Mouse (Mus musculus): Measurements from ENCODE around the gene Ar.
A peak's percentile ranks its signal among the peaks of the same experiment; 100 is the strongest.

Gene Ar

GRCm38 (mm10) chrX:98148531-98149342, at the start of gene Ar:
Ar (plus strand) TSS chrX:98148769.
- DNase-seq (ENCODE audit: low spot score) = peak; percentile 62

DNA sequence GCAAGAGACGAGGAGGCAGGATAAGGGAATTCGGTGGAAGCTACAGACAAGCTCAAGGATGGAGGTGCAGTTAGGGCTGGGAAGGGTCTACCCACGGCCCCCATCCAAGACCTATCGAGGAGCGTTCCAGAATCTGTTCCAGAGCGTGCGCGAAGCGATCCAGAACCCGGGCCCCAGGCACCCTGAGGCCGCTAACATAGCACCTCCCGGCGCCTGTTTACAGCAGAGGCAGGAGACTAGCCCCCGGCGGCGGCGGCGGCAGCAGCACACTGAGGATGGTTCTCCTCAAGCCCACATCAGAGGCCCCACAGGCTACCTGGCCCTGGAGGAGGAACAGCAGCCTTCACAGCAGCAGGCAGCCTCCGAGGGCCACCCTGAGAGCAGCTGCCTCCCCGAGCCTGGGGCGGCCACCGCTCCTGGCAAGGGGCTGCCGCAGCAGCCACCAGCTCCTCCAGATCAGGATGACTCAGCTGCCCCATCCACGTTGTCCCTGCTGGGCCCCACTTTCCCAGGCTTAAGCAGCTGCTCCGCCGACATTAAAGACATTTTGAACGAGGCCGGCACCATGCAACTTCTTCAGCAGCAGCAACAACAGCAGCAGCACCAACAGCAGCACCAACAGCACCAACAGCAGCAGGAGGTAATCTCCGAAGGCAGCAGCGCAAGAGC, 1.3 kb downstream of the Ar start:
- DNase-seq (ENCODE audit: low spot score) = peak; percentile 3

GRCm38 (mm10) chrX:98150393-98151119, 2.0 kb downstream of the Ar start:
- DNase-seq (ENCODE audit: low spot score) = no peak

GRCm38 (mm10) chrX:98189759-98190158, 41.2 kb downstream of the Ar start:
- no peak for DNase-seq (ENCODE audit: low spot score)

DNA sequence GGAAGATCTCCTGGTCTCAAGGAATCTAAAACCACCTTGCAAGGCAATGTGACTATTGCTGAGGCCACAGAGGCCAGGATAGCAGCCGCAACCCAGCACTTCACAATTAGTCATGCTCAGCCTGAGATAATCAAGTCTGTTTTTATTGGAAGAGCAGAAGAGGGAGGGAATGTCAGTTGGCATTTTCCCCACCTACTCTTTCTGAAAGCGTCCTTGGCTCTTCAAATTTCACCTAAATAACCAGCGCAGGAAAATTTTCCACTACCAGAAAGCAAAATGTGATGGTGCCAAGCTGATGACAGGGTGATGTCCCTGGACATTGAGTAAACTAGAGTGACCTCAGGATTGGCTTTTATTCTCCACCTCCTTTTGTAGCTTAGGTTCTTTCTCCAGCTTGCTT, 57.2 kb downstream of the Ar start:
- no peak for DNase-seq (ENCODE audit: low spot score)

GRCm38 (mm10) chrX:98207166-98207565, 58.6 kb downstream of the Ar start:
- no peak for DNase-seq (ENCODE audit: low spot score)

GRCm38 (mm10) chrX:98216103-98216502, 67.5 kb downstream of the Ar start:
- DNase-seq (ENCODE audit: low spot score) = no peak

- no peak for DNase-seq (ENCODE audit: low spot score)
Observed at GRCm38 (mm10) chrX:98239011-98239410, 90.4 kb downstream of the Ar start.

DNA sequence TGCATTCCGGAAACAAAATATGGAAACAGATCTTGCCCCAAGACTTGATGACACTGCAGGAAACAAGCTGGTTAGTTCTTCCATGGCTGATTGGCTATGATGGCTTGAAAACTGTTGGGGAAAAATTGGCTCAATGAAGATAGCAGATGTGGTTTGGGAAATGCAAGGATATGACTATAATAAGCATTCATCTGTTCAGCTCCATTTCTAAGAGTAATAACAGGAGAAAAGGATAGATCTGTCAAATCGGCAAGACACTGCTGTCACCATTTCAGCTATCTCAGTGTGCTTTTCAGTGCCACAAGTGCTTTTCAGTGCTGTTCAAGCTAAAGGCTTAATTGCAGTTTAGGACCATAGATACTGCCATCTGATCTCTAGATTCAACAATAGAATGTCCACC, 96.5 kb downstream of the Ar start:
- no peak for DNase-seq (ENCODE audit: low spot score)

DNA sequence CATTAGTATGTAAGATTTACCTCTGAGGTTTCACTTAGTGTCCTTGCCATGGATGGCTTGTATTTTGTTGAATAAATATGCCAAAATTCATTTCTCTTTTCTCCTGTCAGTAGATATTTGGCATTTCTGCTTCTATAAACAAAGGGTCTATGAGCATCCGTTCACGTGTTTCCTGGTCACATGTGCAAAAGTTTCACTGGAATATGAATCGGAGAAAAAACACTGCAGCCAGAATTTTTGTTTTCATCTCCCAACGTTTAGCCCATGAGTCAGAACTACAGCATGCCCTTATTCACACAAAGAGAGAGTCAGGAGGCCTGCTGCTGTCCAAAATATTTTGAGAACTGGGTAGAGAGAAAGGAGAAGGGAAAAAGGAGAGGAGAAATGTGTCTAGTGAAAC, 99.8 kb downstream of the Ar start:
- no peak for DNase-seq (ENCODE audit: low spot score)

GRCm38 (mm10) chrX:98259620-98260019, 111.1 kb downstream of the Ar start:
- DNase-seq (ENCODE audit: low spot score) = no peak

DNA sequence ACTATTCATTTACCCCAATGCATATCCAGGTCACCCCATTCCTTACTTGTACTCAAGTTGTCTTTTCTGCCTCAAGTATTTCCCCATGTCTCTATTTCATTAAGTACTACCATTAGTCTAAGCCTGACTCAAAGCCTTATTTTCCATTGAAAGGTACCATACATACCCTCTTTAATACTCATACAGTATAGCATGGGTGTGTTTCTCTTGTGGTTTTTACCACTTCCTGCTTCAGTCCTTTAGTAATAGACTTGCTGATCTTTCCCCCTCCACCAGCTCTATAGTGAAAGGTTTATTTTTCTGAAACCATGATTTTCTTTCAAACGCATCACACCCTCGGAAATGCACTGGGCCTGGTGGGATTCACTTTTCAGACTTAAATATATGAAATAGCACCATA, 117.2 kb downstream of the Ar start:
- no peak for DNase-seq (ENCODE audit: low spot score)

DNA sequence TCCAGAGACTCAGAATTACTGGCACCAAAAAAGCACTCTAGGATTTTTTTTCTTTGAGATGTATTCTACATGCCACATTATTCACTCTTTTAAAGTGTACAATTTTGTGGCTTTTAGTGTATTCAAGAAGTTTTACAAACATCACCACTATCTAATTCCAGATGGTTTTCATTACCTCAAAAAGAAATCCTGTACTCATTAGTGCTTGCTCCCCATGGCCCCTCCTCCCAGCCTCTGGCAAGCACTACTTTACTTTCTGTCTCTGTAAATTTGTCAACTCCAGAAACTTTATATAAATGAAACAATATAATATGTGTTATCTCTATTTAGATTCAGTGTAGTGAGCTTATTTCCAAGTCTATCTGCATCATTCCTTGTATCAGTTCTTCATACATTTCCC, 122.8 kb downstream of the Ar start:
- no peak for DNase-seq (ENCODE audit: low spot score)

DNA sequence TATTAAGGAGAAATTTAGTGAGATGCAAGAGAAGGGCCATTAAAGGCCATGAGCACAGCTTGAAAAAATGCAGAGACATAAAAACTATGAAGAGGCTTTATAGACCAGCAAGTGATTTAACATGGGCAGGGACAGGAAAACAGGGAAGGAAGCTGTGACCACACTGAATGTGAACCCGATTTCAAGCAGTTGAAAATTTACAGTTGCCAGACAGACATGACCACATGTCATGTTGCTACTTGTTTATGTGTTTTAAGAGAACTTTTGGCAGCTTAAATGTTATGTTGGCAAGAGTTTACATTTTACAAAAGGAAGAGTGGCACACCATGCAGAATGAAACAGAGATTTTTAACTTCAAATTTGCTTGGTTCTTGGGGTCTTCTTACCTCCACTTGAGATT, 143.2 kb downstream of the Ar start:
- DNase-seq (ENCODE audit: low spot score) = no peak

GRCm38 (mm10) chrX:98300685-98301084, 152.1 kb downstream of the Ar start:
- DNase-seq (ENCODE audit: low spot score) = no peak

DNA sequence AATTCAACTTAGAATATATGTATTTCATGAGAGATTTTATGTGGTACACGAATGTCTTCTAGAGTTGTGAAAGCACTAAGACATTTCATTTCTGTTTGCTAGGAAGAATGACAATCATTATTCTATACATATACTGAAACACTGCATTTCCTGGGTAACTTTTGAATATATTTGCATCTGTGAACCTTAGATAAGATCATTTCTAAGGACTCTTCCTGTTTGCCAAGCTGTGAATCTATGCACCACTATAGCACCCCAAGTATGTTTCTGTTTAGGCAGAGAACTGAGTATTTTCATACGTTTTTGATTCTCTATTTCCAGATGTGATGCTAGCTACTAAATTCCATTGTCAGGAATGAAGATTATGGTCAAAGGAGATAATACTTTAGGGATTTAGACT, 153.4 kb downstream of the Ar start:
- no peak for DNase-seq (ENCODE audit: low spot score)

DNA sequence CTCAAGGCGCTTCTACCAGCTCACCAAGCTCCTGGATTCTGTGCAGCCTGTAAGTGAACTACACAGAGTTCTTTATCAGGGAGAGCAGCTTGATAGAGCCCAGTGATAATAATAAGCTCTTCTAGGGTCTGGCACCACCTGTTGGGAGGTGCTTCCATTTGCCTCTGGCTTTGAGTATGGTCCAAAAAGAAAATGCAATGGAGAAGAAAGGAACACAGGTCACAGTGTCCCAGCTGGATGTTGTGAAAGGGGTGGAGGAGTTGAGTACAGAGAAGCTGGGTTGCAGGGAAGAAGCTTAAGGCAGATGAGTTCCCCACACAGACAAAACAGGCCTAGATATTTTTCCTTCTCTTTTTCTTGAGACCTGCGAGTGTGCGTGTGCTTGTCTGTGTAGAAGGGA, 167.4 kb downstream of the Ar start:
- DNase-seq (ENCODE audit: low spot score) = no peak

DNA sequence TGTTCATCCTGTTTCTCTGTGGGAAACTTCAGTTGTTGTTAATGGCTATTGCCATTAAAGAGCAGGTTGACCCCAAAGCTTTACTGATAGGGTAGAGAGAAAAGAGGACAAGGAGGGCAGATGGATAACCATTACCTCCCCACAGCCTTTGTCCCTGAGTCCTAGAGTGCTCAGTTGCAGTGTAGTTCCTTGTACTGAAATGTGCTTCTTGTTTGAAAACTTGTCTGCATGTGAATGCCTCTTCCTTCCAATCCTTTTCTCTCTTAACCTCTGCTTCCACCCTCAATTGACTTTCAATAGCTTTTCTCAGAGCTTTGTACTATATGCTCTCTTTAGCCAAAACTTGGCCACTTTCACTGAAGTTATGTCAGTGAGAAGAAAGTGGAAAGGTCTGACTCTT, 168.9 kb downstream of the Ar start:
- no peak for DNase-seq (ENCODE audit: low spot score)

GRCm38 (mm10) chrX:98323105-98323504, 174.5 kb downstream of the Ar start:
- DNase-seq (ENCODE audit: low spot score) = no peak

- no peak for DNase-seq (ENCODE audit: low spot score)
Observed at GRCm38 (mm10) chrX:98347481-98347880, 198.9 kb downstream of the Ar start.

- peak; percentile 8 for DNase-seq (ENCODE audit: low spot score)
Observed at GRCm38 (mm10) chrX:98348036-98348435, 199.5 kb downstream of the Ar start.

Data from testis, postnatal 14 days (tissue).